Mouse (Mus musculus): ENCODE measurements around the gene Kalrn.

GRCm38 (mm10) chr16:34039736-34040135 is 533.6 kb downstream of the Kalrn start:
- TF ChIP-seq POLR2A (IDR thresholded peaks at IDR 0.05; ENCODE audit: low read depth, low read length), result no peak
- no peak for TF ChIP-seq CTCF (IDR thresholded peaks at IDR 0.05; ENCODE audit: extremely low read depth, insufficient read length, insufficient replicate concordance, low read depth, low read length)
